Mouse (Mus musculus): ENCODE measurements around the gene Pcp4l1. TPM values are rescaled to one million over a fixed set of nuclear protein-coding genes. Genes with fewer than 3 reads are reported as not detected.
A peak's percentile ranks its signal among the peaks of the same experiment; 100 is the strongest.
"Not testable (repeated sequence)": the region's sequence is repeated elsewhere in the genome, so short reads cannot be mapped to it uniquely, and the experiment has no call there.

The Pcp4l1 gene
- polyA plus RNA-seq (2015; fragmentation: Nextera tagmentation; extraction: Ambion mirVana) = 2.3 and 2.7 TPM in 2 replicates

- DNase-seq (ENCODE audit: low spot score) = no peak
These were observed at the start of gene Pcp4l1 for GRCm38 (mm10) chr1:171195887-171196397. Gene Pcp4l1 (minus strand): TSS chr1:171196268.

GRCm38 (mm10) chr1:171245353-171245752 lies 49.3 kb upstream of the Pcp4l1 start:
- no peak for DNase-seq (ENCODE audit: low spot score)

GRCm38 (mm10) chr1:171241952-171242351 lies 45.9 kb upstream of the Pcp4l1 start:
- DNase-seq (ENCODE audit: low spot score) = not testable (repeated sequence)

- DNase-seq (ENCODE audit: low spot score) = no peak
These were observed 44.8 kb upstream of the Pcp4l1 start for GRCm38 (mm10) chr1:171240911-171241310.

- DNase-seq (ENCODE audit: low spot score) = no peak
These were observed 44.1 kb upstream of the Pcp4l1 start for GRCm38 (mm10) chr1:171239992-171240744.

- peak; percentile 60 for DNase-seq (ENCODE audit: low spot score)
These were observed 42.4 kb upstream of the Pcp4l1 start for GRCm38 (mm10) chr1:171238463-171238862.

- no peak for DNase-seq (ENCODE audit: low spot score)
These were observed 41.4 kb upstream of the Pcp4l1 start for GRCm38 (mm10) chr1:171237438-171237837.

- no peak for DNase-seq (ENCODE audit: low spot score)
These were observed 39.7 kb upstream of the Pcp4l1 start for GRCm38 (mm10) chr1:171235791-171236190.

- DNase-seq (ENCODE audit: low spot score) = no peak
These were observed 38.5 kb upstream of the Pcp4l1 start for GRCm38 (mm10) chr1:171234538-171234937.

- DNase-seq (ENCODE audit: low spot score) = peak; percentile 6
These were observed 38.1 kb upstream of the Pcp4l1 start, which contains the start of gene Fcer1g for GRCm38 (mm10) chr1:171234126-171234525. Gene Fcer1g (minus strand): TSS chr1:171234365.

GRCm38 (mm10) chr1:171232800-171233730 lies 37.0 kb upstream of the Pcp4l1 start:
- DNase-seq (ENCODE audit: low spot score) = no peak

- no peak for DNase-seq (ENCODE audit: low spot score)
These were observed 36.3 kb upstream of the Pcp4l1 start for GRCm38 (mm10) chr1:171232348-171232747.

- DNase-seq (ENCODE audit: low spot score) = no peak
These were observed 35.8 kb upstream of the Pcp4l1 start for GRCm38 (mm10) chr1:171231844-171232243.

- no peak for DNase-seq (ENCODE audit: low spot score)
These were observed 34.1 kb upstream of the Pcp4l1 start for GRCm38 (mm10) chr1:171230215-171230614.

GRCm38 (mm10) chr1:171229750-171230149 lies 33.7 kb upstream of the Pcp4l1 start:
- DNase-seq (ENCODE audit: low spot score) = no peak

- DNase-seq (ENCODE audit: low spot score) = no peak
These were observed 31.8 kb upstream of the Pcp4l1 start for GRCm38 (mm10) chr1:171227879-171228278.

GRCm38 (mm10) chr1:171226780-171227179 lies 30.7 kb upstream of the Pcp4l1 start:
- DNase-seq (ENCODE audit: low spot score) = no peak

- DNase-seq (ENCODE audit: low spot score) = no peak
These were observed 28.8 kb upstream of the Pcp4l1 start, which contains the start of gene Apoa2 for GRCm38 (mm10) chr1:171224857-171225256. Gene Apoa2 (plus strand): TSS chr1:171225054.

- no peak for DNase-seq (ENCODE audit: low spot score)
These were observed 27.7 kb upstream of the Pcp4l1 start for GRCm38 (mm10) chr1:171223796-171224195.

- no peak for DNase-seq (ENCODE audit: low spot score)
These were observed 27.1 kb upstream of the Pcp4l1 start for GRCm38 (mm10) chr1:171223168-171223567.

GRCm38 (mm10) chr1:171222238-171223155 lies 26.4 kb upstream of the Pcp4l1 start, which contains the start of gene Tomm40l:
Gene Tomm40l (minus strand): TSS chr1:171222514.
- DNase-seq (ENCODE audit: low spot score) = peak; percentile 96
